Mouse (Mus musculus) thymus, postnatal 36 days (tissue): ENCODE data around the gene Klhl8.
"Not testable (repeated sequence)": the region's sequence is repeated elsewhere in the genome, so short reads cannot be mapped to it uniquely, and the experiment has no call there.

Experiments
- DNase-seq, 2 experiments: peaks; one replicate each; pipeline ENCODE4 v3.0.0; 2022; ENCODE audit warnings: mixed read lengths in 2 of 2

Gene Klhl8

GRCm38 (mm10) chr5:103910748-103911409 lies at the start of gene Klhl8:
Klhl8 (minus strand) TSS chr5:103911259.
- peak; percentile 75 to 81 for DNase-seq

GRCm38 (mm10) chr5:103954638-103955037 lies 43.6 kb upstream of the Klhl8 start:
- DNase-seq, result no peak

- DNase-seq, result no peak
Measured at GRCm38 (mm10) chr5:103953135-103954083, 42.4 kb upstream of the Klhl8 start.

DNA sequence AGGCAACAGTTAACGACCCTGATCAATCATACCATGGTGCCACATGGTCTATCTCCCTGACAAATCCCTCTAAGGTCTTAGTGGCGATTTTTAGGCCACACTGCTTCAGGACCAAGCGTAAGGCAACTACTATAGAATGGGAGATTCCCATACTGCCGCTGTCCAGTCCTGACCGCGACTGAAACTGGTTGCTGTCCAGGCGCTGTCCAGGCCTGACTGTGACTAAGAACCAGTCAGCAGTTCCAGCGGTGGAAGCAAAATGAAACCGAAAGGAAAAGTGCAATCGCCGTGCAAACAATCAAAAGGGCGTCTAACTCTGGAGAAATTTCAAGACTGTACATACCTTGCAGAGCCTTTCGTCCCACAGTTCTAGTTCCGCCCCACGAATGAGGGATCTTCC lies 39.1 kb upstream of the Klhl8 start:
- not testable (repeated sequence) for DNase-seq

- no peak for DNase-seq
Measured at GRCm38 (mm10) chr5:103943183-103943582, 32.1 kb upstream of the Klhl8 start.

DNA sequence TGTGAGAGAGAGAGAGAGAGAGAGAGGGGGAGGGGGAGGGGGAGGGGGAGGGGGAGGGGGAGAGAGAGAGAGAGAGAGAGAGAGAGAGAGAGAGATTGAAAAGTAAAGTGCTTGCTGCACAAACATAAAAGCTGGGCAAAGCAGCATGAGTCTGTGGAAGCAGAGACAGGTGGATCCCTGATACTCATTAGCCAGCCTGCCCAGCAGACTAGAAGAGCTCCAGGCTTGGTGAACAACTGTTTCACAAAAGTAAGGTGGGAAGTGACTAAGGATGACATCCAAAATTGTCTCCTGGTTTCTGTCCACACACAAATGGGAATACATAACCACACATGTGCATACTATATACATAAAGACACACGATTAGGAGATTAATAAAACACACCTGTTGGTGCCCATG lies 28.8 kb upstream of the Klhl8 start:
- no peak for DNase-seq

GRCm38 (mm10) chr5:103939350-103939652 lies 28.2 kb upstream of the Klhl8 start:
- DNase-seq, result no peak

GRCm38 (mm10) chr5:103938547-103939349 lies 27.7 kb upstream of the Klhl8 start:
- DNase-seq, result no peak

GRCm38 (mm10) chr5:103936906-103937589 lies 26.0 kb upstream of the Klhl8 start:
- DNase-seq, result peak in 1 of 2 experiments; percentile 24

- DNase-seq, result not testable (repeated sequence)
Measured at GRCm38 (mm10) chr5:103931924-103932323, 20.9 kb upstream of the Klhl8 start.

DNA sequence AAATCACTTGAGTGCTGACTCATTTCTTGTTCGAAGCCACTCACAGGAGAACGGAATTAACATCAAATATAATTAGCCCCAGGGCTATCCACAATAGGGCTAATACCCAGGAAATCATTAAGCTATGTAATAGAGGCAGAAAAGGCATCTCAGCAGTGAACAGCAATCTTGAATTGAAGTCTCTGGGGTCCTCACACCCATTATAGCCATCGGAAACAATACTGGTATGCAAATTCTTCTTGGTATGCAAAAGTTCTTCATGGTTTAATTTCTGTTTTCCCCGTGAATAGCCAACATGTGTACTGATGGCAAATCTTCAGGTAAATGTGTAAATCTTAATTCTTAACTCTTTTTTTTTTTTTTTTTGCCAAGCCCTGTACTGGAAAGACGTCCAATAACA lies 19.5 kb upstream of the Klhl8 start:
- no peak for DNase-seq

DNA sequence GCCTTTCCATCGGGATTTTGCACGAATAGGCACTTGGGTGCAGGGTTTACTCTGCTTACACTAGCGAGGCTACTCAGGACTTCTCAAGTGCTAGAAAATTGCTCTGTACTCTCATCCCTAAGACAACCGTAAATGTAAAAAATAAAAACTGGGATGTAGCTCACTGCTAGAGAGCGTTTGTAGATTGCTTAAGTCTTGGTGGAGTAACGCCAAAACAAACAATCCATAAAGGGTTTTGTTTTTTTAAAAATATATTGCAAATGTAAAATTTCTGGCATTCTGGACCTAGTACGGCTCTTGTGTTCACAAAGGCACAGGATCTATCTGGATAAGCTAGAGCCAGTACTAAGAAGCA lies 17.1 kb upstream of the Klhl8 start:
- no peak for DNase-seq

DNA sequence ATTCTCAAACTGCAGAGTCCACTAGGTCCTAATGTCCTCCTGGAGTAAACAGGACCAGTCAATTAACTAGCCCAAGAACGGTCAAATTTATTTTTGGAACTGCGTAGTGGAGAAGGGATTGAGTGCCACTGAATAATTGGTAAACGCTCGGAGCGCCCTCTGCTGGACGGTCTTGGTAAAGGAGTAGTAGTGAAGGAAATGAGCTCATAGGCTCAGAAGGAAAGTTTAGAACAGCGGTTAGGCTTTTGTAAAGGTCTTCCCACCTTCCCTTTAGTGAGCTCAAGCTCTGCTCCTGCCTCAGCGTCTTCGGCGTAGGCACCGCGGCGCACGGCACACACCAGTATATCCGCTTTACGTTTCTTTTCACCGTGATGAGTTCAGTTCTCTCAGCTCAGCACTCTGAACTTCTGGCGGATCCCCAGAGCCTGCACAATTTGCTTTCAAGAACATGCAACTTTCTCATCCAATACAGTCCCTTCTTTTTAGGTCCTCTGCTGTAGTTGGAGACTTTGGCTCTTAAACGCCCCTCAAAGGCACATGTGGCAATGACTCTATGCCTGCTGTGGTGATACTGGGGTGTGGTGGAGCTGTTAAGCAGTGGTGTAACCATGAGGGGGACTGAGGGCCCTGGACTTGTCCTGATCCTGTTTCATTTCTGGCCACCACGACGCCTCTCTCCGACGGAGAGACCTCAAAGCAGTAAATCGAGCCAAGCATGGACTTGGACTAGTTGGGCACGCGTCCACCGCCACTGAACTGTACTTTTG lies 16.6 kb upstream of the Klhl8 start:
- DNase-seq, result peak; percentile 83 to 90

DNA sequence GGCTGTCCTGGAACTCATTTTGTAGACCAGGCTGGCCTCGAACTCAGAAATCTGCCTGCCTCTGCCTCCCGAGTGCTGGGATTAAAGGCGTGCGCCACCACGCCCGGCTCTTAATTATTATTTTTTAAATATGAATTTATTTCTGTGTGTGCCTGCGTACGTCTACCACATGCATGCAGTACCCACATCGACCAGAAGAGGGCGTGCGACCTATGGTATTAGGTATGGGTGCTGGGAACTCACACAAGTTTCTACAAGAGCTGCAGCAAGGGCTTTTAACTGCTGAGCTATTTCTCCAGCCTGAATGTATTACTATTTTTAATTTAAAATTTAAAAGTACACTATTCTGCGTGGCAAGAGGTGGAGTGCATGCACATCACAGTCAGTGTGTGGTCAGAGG lies 15.3 kb upstream of the Klhl8 start:
- DNase-seq, result peak; percentile 12 to 34

DNA sequence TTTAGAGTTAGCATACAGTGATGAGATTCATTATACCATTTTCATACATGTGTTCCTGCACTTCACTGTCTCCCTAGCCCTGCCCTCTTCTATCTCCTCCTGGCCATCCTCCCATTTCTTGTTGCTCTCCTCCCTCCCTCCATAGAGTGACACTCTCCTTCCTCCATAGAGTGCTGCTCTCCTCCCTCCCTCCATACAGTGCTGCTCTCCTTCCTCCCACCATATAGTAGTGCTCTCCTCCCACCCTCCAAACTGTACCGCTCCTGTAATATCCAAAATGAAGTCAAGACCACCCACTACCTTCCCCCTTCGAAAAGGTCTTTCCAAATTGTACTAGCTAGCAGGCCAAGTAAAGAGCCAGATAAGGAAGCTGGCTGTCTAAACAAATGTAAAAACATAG lies 12.7 kb upstream of the Klhl8 start:
- no peak for DNase-seq

- DNase-seq, result no peak
Measured at GRCm38 (mm10) chr5:103923101-103923500, 12.0 kb upstream of the Klhl8 start.

- DNase-seq, result no peak
Measured at GRCm38 (mm10) chr5:103922436-103922835, 11.4 kb upstream of the Klhl8 start.

DNA sequence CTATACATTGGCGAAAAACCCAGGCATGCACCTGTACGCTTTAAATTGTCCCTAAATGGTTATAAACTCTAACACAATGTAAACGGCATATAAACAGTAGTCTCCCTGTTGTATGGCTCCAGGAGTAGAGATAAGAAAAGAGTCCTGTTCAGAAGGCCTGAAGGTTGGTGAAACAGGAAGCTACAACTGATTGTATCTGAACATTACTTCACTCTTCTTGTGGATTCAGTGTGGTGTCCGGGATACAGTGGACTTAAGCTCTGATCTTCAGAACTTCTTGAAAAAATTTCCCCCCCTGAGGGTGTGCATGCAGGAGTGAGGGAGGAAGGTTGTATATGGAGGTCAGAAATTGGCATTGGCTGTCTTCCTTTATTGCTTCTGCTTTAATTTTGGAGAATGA lies 8.4 kb upstream of the Klhl8 start:
- DNase-seq, result no peak

DNA sequence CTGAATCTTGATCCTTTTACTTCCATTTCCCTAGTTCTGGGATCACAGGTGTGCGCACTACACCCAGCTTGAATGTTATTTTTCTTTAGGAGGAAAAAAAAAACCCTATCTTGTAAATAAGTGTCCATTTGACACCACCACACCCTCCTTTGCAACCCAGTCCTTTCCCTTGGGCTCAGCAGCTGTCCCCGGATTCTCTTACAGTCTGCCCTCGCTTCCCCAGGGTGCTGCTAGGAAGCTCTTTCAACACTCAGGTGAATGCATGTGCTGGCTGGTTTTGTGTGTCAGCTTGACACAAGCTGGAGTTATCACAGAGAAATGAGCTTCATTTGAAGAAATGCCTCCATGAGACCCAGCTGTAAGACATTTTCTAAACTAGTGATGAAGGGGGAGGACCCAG lies 7.2 kb upstream of the Klhl8 start:
- DNase-seq, result no peak

DNA sequence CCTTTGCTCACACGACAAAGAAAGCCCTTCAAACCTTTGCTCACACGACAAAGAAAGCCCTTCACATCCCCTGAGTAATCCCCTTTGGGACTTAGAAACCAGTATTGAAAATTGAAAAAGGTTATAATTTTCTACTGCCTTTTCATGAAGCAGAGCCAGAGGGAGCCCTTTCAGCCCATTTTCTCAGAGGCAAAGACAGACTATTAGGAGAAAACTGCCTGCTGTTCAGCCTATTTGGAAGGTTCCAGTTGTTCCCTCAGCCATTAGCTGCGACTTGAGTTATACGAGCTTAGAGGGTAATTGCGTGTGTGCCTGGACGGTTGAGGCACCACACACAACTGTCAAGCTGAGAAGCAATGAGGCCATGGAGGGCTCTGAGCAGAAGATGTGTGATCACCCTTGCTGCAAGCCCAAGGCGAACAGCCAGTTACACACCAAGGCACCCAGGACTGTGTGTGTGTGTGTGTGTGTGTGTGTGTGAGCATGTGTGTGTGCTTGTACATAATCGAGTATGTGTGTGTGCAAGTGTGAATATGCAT lies 6.4 kb upstream of the Klhl8 start:
- no peak for DNase-seq

GRCm38 (mm10) chr5:103916595-103917356 lies 5.7 kb upstream of the Klhl8 start:
- no peak for DNase-seq
